Mouse (Mus musculus) stomach, embryonic 14.5 days (tissue): ENCODE measurements around the gene Fgf11. TPM values are rescaled to one million over a fixed set of nuclear protein-coding genes. Genes with fewer than 3 reads are reported as not detected.

Source experiments
- ATAC-seq: fragments of 200-750 bp; cut with Nextera tagmentation; 2 replicates; pipeline ENCODE4 v1.8.0; 2017; ENCODE audit warnings: low read depth, moderate TSS enrichment; ENCODE audit not compliant: insufficient number of reproducible peaks, insufficient read depth, low FRiP score
- H3K27ac ChIP-seq: fragments of 300-500 bp; sonication (generic); 2 replicates; pipeline ENCODE4 v1.5.1; 2014; ENCODE audit warnings: mild to moderate bottlenecking, low read length, moderate library complexity, mixed read lengths
- H3K27me3 ChIP-seq: fragments of 300-500 bp; sonication (generic); 2 replicates; pipeline ENCODE4 v1.6.1; 2014; ENCODE audit warnings: low read length, control low read depth, mixed read lengths; ENCODE audit not compliant: control insufficient read depth, insufficient read depth
- H3K36me3 ChIP-seq: fragments of 300-500 bp; sonication (generic); 2 replicates; pipeline ENCODE4 v1.6.1; 2014; ENCODE audit warnings: mild to moderate bottlenecking, control low read depth, low read length, moderate library complexity, mixed read lengths; ENCODE audit not compliant: control insufficient read depth, insufficient read depth
- H3K4me1 ChIP-seq: fragments of 300-500 bp; sonication (generic); 2 replicates; pipeline ENCODE4 v1.6.1; 2014; ENCODE audit warnings: low read length, control low read depth, mixed read lengths; ENCODE audit not compliant: control insufficient read depth, insufficient read depth
- H3K4me2 ChIP-seq: fragments of 300-500 bp; sonication (generic); replicated peaks from 2 replicates; pipeline ENCODE4 v1.6.1; 2014; ENCODE audit warnings: low read depth, low read length, control low read depth
- H3K4me3 ChIP-seq: fragments of 300-500 bp; sonication (generic); 2 replicates; pipeline ENCODE4 v1.5.1; 2014; ENCODE audit warnings: low read depth, low read length, control low read depth
- H3K9ac ChIP-seq: fragments of 300-500 bp; sonication (generic); replicated peaks from 2 replicates; pipeline ENCODE4 v1.6.1; 2014; ENCODE audit warnings: low read depth, mild to moderate bottlenecking, control low read depth, low read length, moderate library complexity, mixed read lengths
- H3K9me3 ChIP-seq: fragments of 300-500 bp; sonication (generic); 2 replicates; pipeline ENCODE4 v1.6.1; 2016; ENCODE audit warnings: low read depth, low read length, control low read depth; ENCODE audit not compliant: control insufficient read depth
- WGBS: fragments of 180-500 bp; shearing (Covaris S2); extraction: QIAGEN DNeasy Blood & Tissue Kit; methylation state at CpG from one replicate; pipeline ENCODE4 v1.1.7; 2014; 5-methylcytosine and 5-hydroxymethylcytosine counted together
- polyA plus RNA-seq: library from polyadenylated mRNA; unstranded; fragments of >200 nt; fragmentation: Nextera tagmentation; extraction: Ambion mirVana; gene quantifications from 2 replicates; pipeline ENCODE4 v1.2.1, GENCODE M21; 2014

Fgf11 gene
- 2.1 and 3.6 TPM in 2 replicates for polyA plus RNA-seq

- H3K4me2 ChIP-seq: peak within 1 kb of the TSS; percentile 99
- no peak for ATAC-seq
- H3K9ac ChIP-seq: peak within 1 kb of the TSS; percentile 54
- peaks cover 3% of the 10 kb centered on the region; the same call in 1 of the 2 replicates for H3K27me3 ChIP-seq
- peaks cover 47% of the 10 kb centered on the region for H3K4me1 ChIP-seq
- H3K36me3 ChIP-seq: no peaks in the 10 kb centered on the region
- under 1% methylated on average over 33 of the region's 33 CpGs for WGBS
- H3K27ac ChIP-seq: peak within 1 kb of the TSS; percentile 35
- peak within 1 kb of the TSS; percentile 57 for H3K4me3 ChIP-seq
- no peaks in the 10 kb centered on the region for H3K9me3 ChIP-seq
These were observed at the start of gene Fgf11 for GRCm38 (mm10) chr11:69801379-69801977. Fgf11 (minus strand) TSS chr11:69801857.

DNA sequence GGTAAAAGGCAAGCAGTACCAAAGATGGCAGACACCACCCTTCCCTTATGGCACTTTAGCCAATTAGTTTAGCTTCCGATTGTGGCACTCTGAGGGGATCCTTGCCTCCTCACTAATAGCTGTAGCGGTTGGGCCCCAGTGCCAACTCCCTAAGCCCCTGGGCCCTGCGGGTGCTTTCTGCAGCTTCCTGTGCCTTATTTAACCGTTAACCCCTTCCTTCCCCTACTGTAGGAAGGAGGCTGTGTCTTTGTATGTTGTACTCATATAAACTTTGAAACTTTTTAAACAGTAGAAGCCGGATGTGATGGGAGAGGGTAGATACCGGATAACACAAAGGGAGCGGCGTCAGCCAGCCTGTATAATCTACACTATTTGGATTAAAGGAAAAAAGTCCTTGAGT lies 49.1 kb upstream of the Fgf11 start:
- Histone ChIP-seq H3K9ac (no peak overlapping the region), H3K4me2 (no peak overlapping the region), H3K4me3 (no peak overlapping the region), H3K4me1 (peaks cover 11% of the 10 kb centered on the region), H3K27ac (no peak overlapping the region), H3K9me3 (no peaks in the 10 kb centered on the region), H3K27me3 (no peaks in the 10 kb centered on the region), H3K36me3 (peaks cover 28% of the 10 kb centered on the region; the same call in 1 of the 2 replicates)
- 66% methylated on average over 8 of the region's 8 CpGs for WGBS
- no peak for ATAC-seq

- Histone ChIP-seq H3K36me3 (peaks cover 28% of the 10 kb centered on the region; the same call in 1 of the 2 replicates), H3K4me2 (no peak overlapping the region), H3K9me3 (no peaks in the 10 kb centered on the region), H3K27ac (no peak overlapping the region), H3K9ac (no peak overlapping the region), H3K4me1 (peaks cover 18% of the 10 kb centered on the region), H3K27me3 (no peaks in the 10 kb centered on the region), H3K4me3 (no peak overlapping the region)
- 90% methylated on average over 15 of the region's 15 CpGs for WGBS
- no peak for ATAC-seq
These were observed 48.2 kb upstream of the Fgf11 start for GRCm38 (mm10) chr11:69849884-69850283.

DNA sequence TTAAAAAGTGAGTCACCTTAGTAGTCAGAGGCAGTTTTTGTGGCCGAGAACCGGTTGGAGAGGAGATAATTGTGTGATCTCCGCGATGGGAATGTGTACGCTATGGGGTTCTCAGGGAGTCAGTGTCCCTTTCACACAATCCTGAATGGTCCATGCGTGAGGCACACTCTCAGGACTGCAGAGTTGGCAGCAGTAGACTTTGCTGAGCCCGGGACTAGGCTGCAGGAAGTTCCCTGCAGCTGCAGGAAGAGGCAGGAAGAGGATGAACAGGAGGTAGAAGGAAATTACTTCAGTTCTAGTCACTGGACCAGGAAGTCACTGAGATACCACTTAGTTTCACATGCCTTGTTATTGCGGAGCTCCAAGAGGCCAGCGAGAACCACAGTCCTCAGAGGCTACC lies 47.5 kb upstream of the Fgf11 start:
- WGBS: 89% methylated on average over 9 of the region's 9 CpGs
- no peak for ATAC-seq
- Histone ChIP-seq H3K27me3 (no peaks in the 10 kb centered on the region), H3K4me2 (no peak overlapping the region), H3K4me3 (no peak overlapping the region), H3K27ac (no peak overlapping the region), H3K36me3 (peaks cover 28% of the 10 kb centered on the region; the same call in 1 of the 2 replicates), H3K4me1 (peaks cover 18% of the 10 kb centered on the region), H3K9me3 (no peaks in the 10 kb centered on the region), H3K9ac (no peak overlapping the region)

- Histone ChIP-seq H3K4me1 (peaks cover 18% of the 10 kb centered on the region), H3K9me3 (no peaks in the 10 kb centered on the region), H3K4me3 (no peak overlapping the region), H3K36me3 (peaks cover 28% of the 10 kb centered on the region; the same call in 1 of the 2 replicates), H3K27ac (no peak overlapping the region), H3K4me2 (peak overlapping the region; percentile 89), H3K27me3 (no peaks in the 10 kb centered on the region), H3K9ac (no peak overlapping the region)
- no peak for ATAC-seq
- WGBS: 92% methylated on average over 6 of the region's 6 CpGs
These were observed 46.4 kb upstream of the Fgf11 start for GRCm38 (mm10) chr11:69848021-69848420.

DNA sequence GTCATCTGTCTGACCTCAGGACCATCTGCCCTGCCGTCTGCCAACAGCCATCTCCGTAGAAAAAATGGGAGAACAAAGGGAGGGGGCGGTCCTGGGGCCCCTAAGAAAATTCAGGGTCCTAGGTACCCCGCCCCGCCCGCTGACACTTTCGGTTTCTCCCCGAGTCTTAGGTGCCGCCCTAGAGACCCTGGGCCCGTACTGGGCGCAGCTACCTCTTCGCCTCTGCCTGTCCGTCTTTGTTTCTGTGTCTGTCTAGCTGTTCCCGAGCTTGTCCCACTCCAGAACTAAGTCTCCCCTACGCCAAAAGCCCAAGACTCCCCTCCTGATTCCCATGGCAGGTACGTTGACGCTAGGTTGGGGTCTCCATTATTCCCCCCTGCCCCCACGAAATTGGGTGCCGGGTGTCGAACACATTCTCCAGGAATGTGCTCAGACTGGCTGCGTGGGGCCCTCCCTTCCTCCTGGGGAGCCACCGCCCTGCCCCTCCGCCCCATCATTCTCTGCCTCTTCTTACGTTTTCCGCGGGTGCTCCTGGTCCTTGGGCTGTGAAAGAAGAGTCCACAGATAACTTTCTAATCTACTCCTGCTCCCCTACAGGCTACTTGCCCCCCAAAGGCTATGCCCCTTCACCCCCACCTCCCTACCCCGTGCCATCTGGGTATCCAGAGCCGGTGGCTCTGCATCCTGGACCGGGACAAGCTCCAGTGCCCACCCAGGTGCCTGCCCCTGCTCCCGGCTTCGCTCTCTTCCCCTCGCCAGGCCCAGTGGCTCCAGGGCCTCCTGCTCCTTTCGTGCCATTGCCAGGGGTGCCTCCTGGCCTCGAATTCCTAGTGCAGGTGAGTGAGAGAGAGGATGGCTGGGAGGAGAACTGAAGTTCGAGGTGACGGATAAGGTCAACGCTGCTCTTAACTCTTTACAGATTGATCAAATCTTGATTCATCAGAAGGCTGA lies 45.4 kb upstream of the Fgf11 start:
- 10% methylated on average over 37 of the region's 37 CpGs for WGBS
- no peaks in the 10 kb centered on the region for H3K9me3 ChIP-seq
- H3K4me1 ChIP-seq: peaks cover 18% of the 10 kb centered on the region
- peaks cover 28% of the 10 kb centered on the region; the same call in 1 of the 2 replicates for H3K36me3 ChIP-seq
- peak overlapping the region; percentile 82 for H3K9ac ChIP-seq
- no peaks in the 10 kb centered on the region for H3K27me3 ChIP-seq
- H3K27ac ChIP-seq: peak overlapping the region; percentile 96
- peak overlapping the region; percentile 89 for H3K4me2 ChIP-seq
- H3K4me3 ChIP-seq: peak overlapping the region; percentile 82
- ATAC-seq: peak; percentile 38

- H3K9ac ChIP-seq: peak within 1 kb of the TSS; percentile 82
- H3K4me1 ChIP-seq: peaks cover 18% of the 10 kb centered on the region
- H3K9me3 ChIP-seq: no peaks in the 10 kb centered on the region
- peak within 1 kb of the TSS; percentile 96 for H3K27ac ChIP-seq
- WGBS: 2% methylated on average over 37 of the region's 38 CpGs
- peaks cover 22% of the 10 kb centered on the region; the same call in 1 of the 2 replicates for H3K36me3 ChIP-seq
- peak within 1 kb of the TSS; percentile 82 for H3K4me3 ChIP-seq
- peak within 1 kb of the TSS; percentile 89 for H3K4me2 ChIP-seq
- ATAC-seq: peak; percentile 93
- H3K27me3 ChIP-seq: no peaks in the 10 kb centered on the region
These were observed 44.6 kb upstream of the Fgf11 start, which contains the start of gene Plscr3 for GRCm38 (mm10) chr11:69846198-69846680. Plscr3 (plus strand) TSS chr11:69846376.

GRCm38 (mm10) chr11:69838714-69839104 lies 37.1 kb upstream of the Fgf11 start:
- peak overlapping the region; percentile 62 for H3K27ac ChIP-seq
- peaks cover 27% of the 10 kb centered on the region for H3K4me1 ChIP-seq
- no peak for ATAC-seq
- no peaks in the 10 kb centered on the region for H3K9me3 ChIP-seq
- peak overlapping the region; percentile 74 for H3K4me3 ChIP-seq
- 2% methylated on average over 7 of the region's 7 CpGs for WGBS
- no peaks in the 10 kb centered on the region for H3K27me3 ChIP-seq
- peak overlapping the region; percentile 22; the same call in 1 of the 2 replicates for H3K9ac ChIP-seq
- H3K36me3 ChIP-seq: 0 out of 2 replicates have a peak, but pooled peaks cover 2% of the 10 kb centered on the region
- H3K4me2 ChIP-seq: peak overlapping the region; percentile 64
